Mouse (Mus musculus) heart, embryonic 14.5 days (tissue): Measurements from ENCODE around the gene Farsa. TPM values are rescaled to one million over a fixed set of nuclear protein-coding genes. Genes with fewer than 3 reads are reported as not detected.

Experiments
- ATAC-seq: fragments of 200-750 bp; cut with Nextera tagmentation; 2 replicates; pipeline ENCODE4 v1.8.0; 2017; ENCODE audit warnings: low read depth, moderate TSS enrichment; ENCODE audit not compliant: insufficient number of reproducible peaks, insufficient read depth, low FRiP score
- H3K27ac ChIP-seq, 2 experiments: fragments of 200-500 bp in 1 of 2; fragments of 300-500 bp in 1 of 2; sonication (generic) in 1 of 2; replicated peaks in 1 of 2; 2 replicates each; pipeline ENCODE4 v1.5.1; 2012 to 2014; ENCODE audit warnings: low read depth in 2 of 2, low read length in 2 of 2, control low read depth in 1 of 2, mild to moderate bottlenecking in 1 of 2, mixed read lengths in 1 of 2; ENCODE audit not compliant: control insufficient read depth in 1 of 2, insufficient read depth in 1 of 2
- H3K27me3 ChIP-seq: fragments of 300-500 bp; sonication (generic); 2 replicates; pipeline ENCODE4 v1.6.1; 2014; ENCODE audit warnings: mild to moderate bottlenecking, low read length, control low read depth; ENCODE audit not compliant: control insufficient read depth, insufficient read depth
- H3K36me3 ChIP-seq: fragments of 300-500 bp; sonication (generic); 2 replicates; pipeline ENCODE4 v1.6.1; 2014; ENCODE audit warnings: mild to moderate bottlenecking, control low read depth, low read length, mixed read lengths; ENCODE audit not compliant: control insufficient read depth, insufficient read depth
- H3K4me1 ChIP-seq, 2 experiments: fragments of 200-500 bp in 1 of 2; fragments of 300-500 bp in 1 of 2; sonication (generic) in 1 of 2; 2 replicates each; pipeline ENCODE4 v1.6.1; 2012 to 2014; ENCODE audit warnings: low read length in 2 of 2, control low read depth in 1 of 2, mixed read lengths in 1 of 2; ENCODE audit not compliant: control insufficient read depth in 2 of 2, insufficient read depth in 2 of 2
- H3K4me2 ChIP-seq: fragments of 300-500 bp; sonication (generic); 2 replicates; pipeline ENCODE4 v1.6.1; 2014; ENCODE audit warnings: mild to moderate bottlenecking, low read length
- H3K4me3 ChIP-seq, 2 experiments: fragments of 200-500 bp in 1 of 2; fragments of 300-500 bp in 1 of 2; sonication (generic) in 1 of 2; 2 replicates each; pipeline ENCODE4 v1.5.1; 2012 to 2014; ENCODE audit warnings: low read length in 2 of 2, mild to moderate bottlenecking in 2 of 2, control low read depth in 1 of 2, low read depth in 1 of 2, moderate library complexity in 1 of 2; ENCODE audit not compliant: control insufficient read depth in 1 of 2, insufficient read depth in 1 of 2
- H3K9ac ChIP-seq: fragments of 300-500 bp; sonication (generic); 2 replicates; pipeline ENCODE4 v1.6.1; 2014; ENCODE audit warnings: mild to moderate bottlenecking, low read length
- H3K9me3 ChIP-seq: fragments of 300-500 bp; sonication (generic); 2 replicates; pipeline ENCODE4 v1.6.1; 2016; ENCODE audit warnings: low read length, control low read depth; ENCODE audit not compliant: control insufficient read depth
- WGBS: fragments of 180-500 bp; shearing (Covaris S2); extraction: QIAGEN DNeasy Blood & Tissue Kit; methylation state at CpG from one replicate; pipeline ENCODE4 v1.1.7; 2014; 5-methylcytosine and 5-hydroxymethylcytosine counted together
- microRNA-seq: library from miRNA; unstranded; fragments of <30 nt; microRNA quantifications from one replicate; pipeline ENCODE4, GENCODE M21; 2016
- polyA plus RNA-seq: library from polyadenylated mRNA; unstranded; fragments of >200 nt; fragmentation: Nextera tagmentation; extraction: Ambion mirVana; gene quantifications from 2 replicates; pipeline ENCODE4 v1.2.1, GENCODE M21; 2014

The Farsa gene
- polyA plus RNA-seq, 1 experiment from 2014 or later = 47.6 TPM

DNA sequence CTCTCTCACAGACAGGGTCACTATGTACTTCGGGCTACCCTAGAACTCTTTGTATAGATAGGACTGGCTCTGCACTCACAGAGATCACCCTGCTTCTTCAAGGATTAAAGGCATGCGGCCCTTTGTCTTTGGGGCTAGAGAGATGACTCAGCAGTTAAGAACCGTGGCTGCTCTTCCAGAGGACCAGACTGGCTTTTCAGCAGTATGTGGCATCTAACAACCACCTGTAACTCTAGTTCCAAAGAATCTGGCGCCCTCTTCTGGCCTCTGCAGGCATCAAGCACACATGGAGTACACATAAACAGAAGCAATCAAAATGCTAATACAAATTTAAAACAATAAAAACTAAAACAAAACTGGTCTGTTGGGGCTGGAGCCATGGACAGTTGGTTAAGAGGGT, 57.2 kb downstream of the Farsa start:
- Histone ChIP-seq H3K9me3 (peaks cover 5% of the 10 kb centered on the region), H3K4me3 (peak overlapping the region in 1 of 2 experiments; percentile 45; a peak in 1 of 4 replicates), H3K27ac (no peak overlapping the region), H3K9ac (no peak overlapping the region), H3K27me3 (peaks cover 80% of the 10 kb centered on the region), H3K4me2 (no peak overlapping the region), H3K36me3 (no peaks in the 10 kb centered on the region), H3K4me1 (peaks cover under 1 to 8% of the 10 kb centered on the region in 2 experiments; a peak in 2 of 4 replicates)
- ATAC-seq = no peak
- 33% methylated on average over 4 of the region's 4 CpGs for WGBS

DNA sequence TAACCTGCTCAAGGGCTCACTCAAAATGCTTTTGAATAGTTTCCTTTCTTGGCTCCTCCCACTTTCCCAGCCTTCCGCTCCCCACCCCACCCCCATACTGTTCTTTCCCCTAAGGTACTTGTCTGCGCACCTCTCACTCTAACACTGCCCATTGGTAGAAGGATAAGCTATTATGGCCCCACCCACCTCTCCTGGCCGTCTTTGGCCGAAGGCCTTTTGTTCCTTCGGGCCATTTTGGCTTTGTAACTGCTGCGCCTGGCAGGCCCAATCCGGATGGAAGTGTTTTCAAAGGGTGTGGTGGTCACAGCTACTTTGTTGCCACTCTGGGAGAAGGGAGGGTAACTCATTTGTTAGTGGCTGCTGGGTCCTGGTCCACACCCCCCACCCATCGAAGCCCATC, 58.5 kb downstream of the Farsa start:
- Histone ChIP-seq H3K4me1 (peaks cover 0 to 6% of the 10 kb centered on the region in 2 experiments; a peak in 2 of 4 replicates), H3K9me3 (peaks cover 5% of the 10 kb centered on the region), H3K36me3 (no peaks in the 10 kb centered on the region), H3K27ac (no peak overlapping the region), H3K4me2 (no peak overlapping the region), H3K4me3 (no peak overlapping the region), H3K27me3 (peaks cover 74% of the 10 kb centered on the region), H3K9ac (no peak overlapping the region)
- whole genome bisulfite sequencing = 85% methylated on average over 8 of the region's 8 CpGs
- ATAC-seq = no peak

DNA sequence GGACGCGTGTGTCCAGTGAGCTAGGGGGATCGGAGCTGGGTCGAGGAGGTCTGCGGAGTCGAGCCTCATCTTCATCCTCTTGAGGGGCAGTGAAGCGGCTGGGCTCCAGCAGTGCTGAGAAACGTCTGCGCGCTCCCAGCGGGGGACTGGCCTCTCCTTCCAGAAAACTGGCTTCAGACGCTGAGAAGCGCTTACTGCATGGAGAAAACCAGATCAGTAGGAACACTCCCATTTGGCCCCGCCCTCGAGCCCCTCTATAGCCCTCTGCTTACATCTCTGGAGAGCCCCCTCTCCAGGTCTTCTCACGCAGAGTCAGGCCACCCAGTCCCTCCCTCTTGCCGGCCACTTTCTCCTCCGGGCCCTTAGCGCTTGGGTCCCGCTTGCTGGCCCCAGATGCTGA, 61.0 kb downstream of the Farsa start:
- WGBS = 21% methylated on average over 20 of the region's 20 CpGs
- peaks cover 0 to 5% of the 10 kb centered on the region in 2 experiments; a peak in 2 of 4 replicates for H3K4me1 ChIP-seq
- no peak for ATAC-seq
- peaks cover 49% of the 10 kb centered on the region for H3K27me3 ChIP-seq
- H3K36me3 ChIP-seq = no peaks in the 10 kb centered on the region
- no peak overlapping the region for H3K4me3 ChIP-seq
- H3K9ac ChIP-seq = no peak overlapping the region
- peaks cover 5% of the 10 kb centered on the region for H3K9me3 ChIP-seq
- no peak overlapping the region for H3K4me2 ChIP-seq
- H3K27ac ChIP-seq = no peak overlapping the region

DNA sequence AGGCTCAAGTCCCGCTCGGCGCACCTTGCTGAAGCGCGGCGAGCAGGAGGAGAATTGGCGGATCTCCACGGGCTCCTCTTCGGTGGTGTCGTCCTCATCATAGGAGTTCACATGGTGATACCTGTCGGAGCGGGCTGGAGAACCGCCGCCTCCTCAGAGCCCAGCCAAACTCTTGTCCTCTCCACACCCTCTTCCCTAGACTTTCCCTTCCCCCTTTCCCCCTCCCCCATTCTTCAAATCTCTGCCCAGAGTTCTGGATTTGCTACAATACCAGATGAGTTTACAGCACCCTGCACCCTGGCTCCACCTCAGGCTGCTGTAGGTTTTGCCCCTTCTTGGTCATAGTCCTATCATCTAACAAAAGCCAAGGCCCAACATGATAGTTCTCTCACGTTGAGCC, 61.9 kb downstream of the Farsa start:
- Histone ChIP-seq H3K9me3 (peaks cover 5% of the 10 kb centered on the region), H3K4me3 (no peak overlapping the region), H3K27me3 (peaks cover 44% of the 10 kb centered on the region), H3K4me1 (peaks cover 0 to 3% of the 10 kb centered on the region in 2 experiments; a peak in 1 of 4 replicates), H3K4me2 (no peak overlapping the region), H3K27ac (no peak overlapping the region), H3K36me3 (no peaks in the 10 kb centered on the region), H3K9ac (no peak overlapping the region)
- ATAC-seq = no peak
- WGBS = 82% methylated on average over 15 of the region's 15 CpGs

Small RNA genes lying within 50 kb of the gene (microRNA-seq; reads per million reads assigned to microRNA genes)
- 2.8 reads per million, percentile 3 among the genes with 10 or more reads in this experiment for gene Mir7069

Other genes starting within 250 kb of the Farsa start
- 36.4 and 43.8 TPM in 2 replicates for gene Ier2, start 194.1 kb upstream of the Farsa start, polyA plus RNA-seq
- gene Trmt1, start 170.7 kb upstream of the Farsa start, polyA plus RNA-seq = 46.1 and 50.0 TPM in 2 replicates
- gene Nacc1, start 169.1 kb upstream of the Farsa start, polyA plus RNA-seq = 15.1 and 17.4 TPM in 2 replicates
- 12.1 and 13.7 TPM in 2 replicates for gene Lyl1, start 155.5 kb upstream of the Farsa start, polyA plus RNA-seq
- gene G430095P16Rik, start 134.0 kb upstream of the Farsa start, polyA plus RNA-seq = 5.2 and 5.9 TPM in 2 replicates
- 16.3 and 16.8 TPM in 2 replicates for gene Nfix, start 56.6 kb upstream of the Farsa start, polyA plus RNA-seq
- 5.9 and 6.6 TPM in 2 replicates for gene Dand5, start 34.2 kb upstream of the Farsa start, polyA plus RNA-seq
- 49.9 and 53.0 TPM in 2 replicates for gene Gadd45gip1, start 25.5 kb upstream of the Farsa start, polyA plus RNA-seq
- gene Rad23a, start 16.3 kb upstream of the Farsa start, polyA plus RNA-seq = 122 and 125 TPM in 2 replicates
- 500 and 527 TPM in 2 replicates for gene Calr, start 10.1 kb upstream of the Farsa start, polyA plus RNA-seq
- 23.7 and 25.2 TPM in 2 replicates for gene Syce2, start 15.1 kb downstream of the Farsa start, polyA plus RNA-seq
- gene Gcdh, start 36.9 kb downstream of the Farsa start, polyA plus RNA-seq = 34.0 and 38.6 TPM in 2 replicates
- 1.8 and 2.5 TPM in 2 replicates for gene Klf1, start 44.9 kb downstream of the Farsa start, polyA plus RNA-seq
- 4.5 and 5.5 TPM in 2 replicates for gene Dnase2a, start 51.6 kb downstream of the Farsa start, polyA plus RNA-seq
- 0.08 and 0.23 TPM in 2 replicates for gene Mast1, start 80.4 kb downstream of the Farsa start, polyA plus RNA-seq
- gene Rtbdn, start 90.0 kb downstream of the Farsa start, polyA plus RNA-seq = 0.12 TPM in 1 of 2 replicates, not detected in the other
- gene Gm49661, start 112.4 kb downstream of the Farsa start, polyA plus RNA-seq = not detected in 2 replicates
- gene Prdx2, start 112.6 kb downstream of the Farsa start, polyA plus RNA-seq = 792 and 804 TPM in 2 replicates
- gene Rnaseh2a, start 112.8 kb downstream of the Farsa start, polyA plus RNA-seq = 71.8 and 80.8 TPM in 2 replicates
- gene Junb, start 121.7 kb downstream of the Farsa start, polyA plus RNA-seq = 10.1 and 10.9 TPM in 2 replicates
- 5.0 and 5.1 TPM in 2 replicates for gene Hook2, start 133.6 kb downstream of the Farsa start, polyA plus RNA-seq
- not detected in 2 replicates for gene Best2, start 157.5 kb downstream of the Farsa start, polyA plus RNA-seq
- 91.5 and 109 TPM in 2 replicates for gene Asna1, start 168.3 kb downstream of the Farsa start, polyA plus RNA-seq
- gene Trir, start 169.8 kb downstream of the Farsa start, polyA plus RNA-seq = 92.0 and 95.9 TPM in 2 replicates
- gene Tnpo2, start 179.9 kb downstream of the Farsa start, polyA plus RNA-seq = 13.0 and 15.2 TPM in 2 replicates
- gene Fbxw9, start 203.1 kb downstream of the Farsa start, polyA plus RNA-seq = 16.6 and 21.6 TPM in 2 replicates
- gene Gm5741, start 211.0 kb downstream of the Farsa start, polyA plus RNA-seq = not detected in 2 replicates
- 50.7 and 55.8 TPM in 2 replicates for gene Dhps, start 214.8 kb downstream of the Farsa start, polyA plus RNA-seq
- gene Wdr83os, start 223.8 kb downstream of the Farsa start, polyA plus RNA-seq = 125 and 136 TPM in 2 replicates
- 35.4 and 43.0 TPM in 2 replicates for gene Wdr83, start 224.3 kb downstream of the Farsa start, polyA plus RNA-seq
- gene Man2b1, start 226.3 kb downstream of the Farsa start, polyA plus RNA-seq = 32.9 and 35.7 TPM in 2 replicates